Mouse (Mus musculus): ENCODE results near the gene Nkx2-1. TPM values are rescaled to one million over a fixed set of nuclear protein-coding genes. Genes with fewer than 3 reads are reported as not detected.
"Not testable (repeated sequence)": the region's sequence is repeated elsewhere in the genome, so short reads cannot be mapped to it uniquely, and the experiment has no call there.

Nkx2-1 gene
- polyA plus RNA-seq, 1 experiment = 0.23 TPM

GRCm38 (mm10) chr12:56527071-56527470, 9.6 kb downstream of the Nkx2-1 start:
- DNase-seq = no peak
- 39% methylated on average over 4 of the region's 4 CpGs for WGBS
- no peak for TF ChIP-seq CTCF (IDR thresholded peaks at IDR 0.05; ENCODE audit: borderline replicate concordance, control insufficient read depth, extremely low read depth, insufficient read depth, low read length, poor library complexity)
- TF ChIP-seq POLR2A (IDR thresholded peaks at IDR 0.05; ENCODE audit: control insufficient read depth, extremely low read depth, insufficient read depth, low read length, poor library complexity) = no peak
- H3K27ac ChIP-seq (ENCODE audit: control insufficient read depth, insufficient read depth, low read length) = no peak overlapping the region
- no peak overlapping the region for H3K4me3 ChIP-seq (ENCODE audit: control insufficient read depth, insufficient read depth, low read length)
- H3K4me1 ChIP-seq (replicated peaks; ENCODE audit: control insufficient read depth, insufficient read depth, low read length) = no peaks in the 10 kb centered on the region
- peaks cover 18% of the 10 kb centered on the region for H3K27me3 ChIP-seq (ENCODE audit: control insufficient read depth, insufficient read depth, low read length)
- no peaks in the 10 kb centered on the region for H3K36me3 ChIP-seq (ENCODE audit: control insufficient read depth, insufficient read depth, low read length)

- not testable (repeated sequence) for H3K27ac ChIP-seq (ENCODE audit: control insufficient read depth, insufficient read depth, low read length); H3K4me3 ChIP-seq (ENCODE audit: control insufficient read depth, insufficient read depth, low read length); DNase-seq; H3K36me3 ChIP-seq (ENCODE audit: control insufficient read depth, insufficient read depth, low read length); H3K4me1 ChIP-seq (replicated peaks; ENCODE audit: control insufficient read depth, insufficient read depth, low read length)
- WGBS = 7% methylated on average over 10 of the region's 16 CpGs
- H3K27me3 ChIP-seq (ENCODE audit: control insufficient read depth, insufficient read depth, low read length) = peaks cover 21% of the 10 kb centered on the region
Measured at GRCm38 (mm10) chr12:56525219-56525797, 11.4 kb downstream of the Nkx2-1 start.

- no peak for DNase-seq
- Histone ChIP-seq H3K27me3 (ENCODE audit: control insufficient read depth, insufficient read depth, low read length) (peaks cover 22% of the 10 kb centered on the region), H3K27ac (ENCODE audit: control insufficient read depth, insufficient read depth, low read length) (no peak overlapping the region), H3K4me3 (ENCODE audit: control insufficient read depth, insufficient read depth, low read length) (no peak overlapping the region), H3K4me1 (replicated peaks; ENCODE audit: control insufficient read depth, insufficient read depth, low read length) (no peaks in the 10 kb centered on the region), H3K36me3 (ENCODE audit: control insufficient read depth, insufficient read depth, low read length) (no peaks in the 10 kb centered on the region)
- 21% methylated on average over 14 of the region's 14 CpGs for WGBS
- no peak for TF ChIP-seq CTCF (IDR thresholded peaks at IDR 0.05; ENCODE audit: borderline replicate concordance, control insufficient read depth, extremely low read depth, insufficient read depth, low read length, poor library complexity)
- TF ChIP-seq POLR2A (IDR thresholded peaks at IDR 0.05; ENCODE audit: control insufficient read depth, extremely low read depth, insufficient read depth, low read length, poor library complexity) = no peak
Measured at GRCm38 (mm10) chr12:56524201-56524600, 12.5 kb downstream of the Nkx2-1 start.

GRCm38 (mm10) chr12:56522191-56522590, 14.5 kb downstream of the Nkx2-1 start:
- TF ChIP-seq POLR2A (IDR thresholded peaks at IDR 0.05; ENCODE audit: control insufficient read depth, extremely low read depth, insufficient read depth, low read length, poor library complexity) = no peak
- H3K36me3 ChIP-seq (ENCODE audit: control insufficient read depth, insufficient read depth, low read length) = no peaks in the 10 kb centered on the region
- H3K27me3 ChIP-seq (ENCODE audit: control insufficient read depth, insufficient read depth, low read length) = peaks cover 14% of the 10 kb centered on the region
- H3K4me1 ChIP-seq (replicated peaks; ENCODE audit: control insufficient read depth, insufficient read depth, low read length) = no peaks in the 10 kb centered on the region
- no peak overlapping the region for H3K27ac ChIP-seq (ENCODE audit: control insufficient read depth, insufficient read depth, low read length)
- no peak for DNase-seq
- H3K4me3 ChIP-seq (ENCODE audit: control insufficient read depth, insufficient read depth, low read length) = no peak overlapping the region
- WGBS = 44% methylated on average over 4 of the region's 4 CpGs

GRCm38 (mm10) chr12:56521106-56521840, 15.4 kb downstream of the Nkx2-1 start:
- 7% methylated on average over 33 of the region's 33 CpGs for WGBS
- no peak overlapping the region for H3K4me3 ChIP-seq (ENCODE audit: control insufficient read depth, insufficient read depth, low read length)
- no peaks in the 10 kb centered on the region for H3K36me3 ChIP-seq (ENCODE audit: control insufficient read depth, insufficient read depth, low read length)
- H3K27me3 ChIP-seq (ENCODE audit: control insufficient read depth, insufficient read depth, low read length) = peaks cover 14% of the 10 kb centered on the region
- H3K4me1 ChIP-seq (replicated peaks; ENCODE audit: control insufficient read depth, insufficient read depth, low read length) = no peaks in the 10 kb centered on the region
- H3K27ac ChIP-seq (ENCODE audit: control insufficient read depth, insufficient read depth, low read length) = no peak overlapping the region
- TF ChIP-seq CTCF (IDR thresholded peaks at IDR 0.05; ENCODE audit: borderline replicate concordance, control insufficient read depth, extremely low read depth, insufficient read depth, low read length, poor library complexity) = no peak
- TF ChIP-seq POLR2A (IDR thresholded peaks at IDR 0.05; ENCODE audit: control insufficient read depth, extremely low read depth, insufficient read depth, low read length, poor library complexity) = no peak
- DNase-seq = no peak

- no peak overlapping the region for H3K27ac ChIP-seq (ENCODE audit: control insufficient read depth, insufficient read depth, low read length)
- peaks cover 14% of the 10 kb centered on the region for H3K27me3 ChIP-seq (ENCODE audit: control insufficient read depth, insufficient read depth, low read length)
- no peak overlapping the region for H3K4me3 ChIP-seq (ENCODE audit: control insufficient read depth, insufficient read depth, low read length)
Measured at GRCm38 (mm10) chr12:56520396-56521105, 16.2 kb downstream of the Nkx2-1 start.

More at GRCm38 (mm10) chr12:56520396-56521105, 16.2 kb downstream of the Nkx2-1 start:
- no peak for DNase-seq
- Histone ChIP-seq H3K36me3 (ENCODE audit: control insufficient read depth, insufficient read depth, low read length) (no peaks in the 10 kb centered on the region), H3K4me1 (replicated peaks; ENCODE audit: control insufficient read depth, insufficient read depth, low read length) (no peaks in the 10 kb centered on the region)
- 9% methylated on average over 22 of the region's 22 CpGs for WGBS
- TF ChIP-seq POLR2A (IDR thresholded peaks at IDR 0.05; ENCODE audit: control insufficient read depth, extremely low read depth, insufficient read depth, low read length, poor library complexity) (no peak), CTCF (IDR thresholded peaks at IDR 0.05; ENCODE audit: borderline replicate concordance, control insufficient read depth, extremely low read depth, insufficient read depth, low read length, poor library complexity) (no peak)

All from thymus, adult 2 months (tissue).